Mouse (Mus musculus): ENCODE data around the gene Tbata.
A peak's percentile ranks its signal among the peaks of the same experiment; 100 is the strongest.

Gene Tbata

GRCm38 (mm10) chr10:61211743-61212142 is 40.0 kb downstream of the Tbata start:
- peak; percentile 44 for DNase-seq

GRCm38 (mm10) chr10:61212817-61213216 is 41.1 kb downstream of the Tbata start:
- no peak for DNase-seq

GRCm38 (mm10) chr10:61215658-61216057 is 43.9 kb downstream of the Tbata start:
- DNase-seq, result no peak

GRCm38 (mm10) chr10:61216163-61216562 is 44.4 kb downstream of the Tbata start:
- no peak for DNase-seq

- no peak for DNase-seq
Measured at GRCm38 (mm10) chr10:61219318-61219717, 47.6 kb downstream of the Tbata start.

- no peak for DNase-seq
Measured at GRCm38 (mm10) chr10:61225694-61226093, 53.9 kb downstream of the Tbata start.

GRCm38 (mm10) chr10:61226784-61227396 is 55.1 kb downstream of the Tbata start:
- DNase-seq, result no peak

GRCm38 (mm10) chr10:61231756-61232155 is 60.0 kb downstream of the Tbata start:
- DNase-seq, result no peak

GRCm38 (mm10) chr10:61232858-61233567 is 61.3 kb downstream of the Tbata start:
- no peak for DNase-seq

GRCm38 (mm10) chr10:61234319-61234718 is 62.6 kb downstream of the Tbata start:
- no peak for DNase-seq

- DNase-seq, result no peak
Measured at GRCm38 (mm10) chr10:61235677-61236267, 64.0 kb downstream of the Tbata start.

GRCm38 (mm10) chr10:61236683-61237390 is 65.1 kb downstream of the Tbata start:
- no peak for DNase-seq

- DNase-seq, result no peak
Measured at GRCm38 (mm10) chr10:61237391-61237785, 65.6 kb downstream of the Tbata start.
